Mouse (Mus musculus): ENCODE measurements at regions not wholly inside any gene's neighbourhood (a gene's known extent, or its start where the extent isn't known, plus 50 kb on each side); places are given as distances from the start of the nearest gene placed in this dataset.

GRCm38 (mm10) chr12:16191803-16192389 is 375.2 kb upstream of the Trib2 start:
- no peak for DNase-seq (ENCODE audit: extremely low spot score, low read depth, low spot score)

- DNase-seq (ENCODE audit: extremely low spot score, low read depth, low spot score): no peak
Measured at GRCm38 (mm10) chr12:16190706-16191105, 374.0 kb upstream of the Trib2 start.

DNA sequence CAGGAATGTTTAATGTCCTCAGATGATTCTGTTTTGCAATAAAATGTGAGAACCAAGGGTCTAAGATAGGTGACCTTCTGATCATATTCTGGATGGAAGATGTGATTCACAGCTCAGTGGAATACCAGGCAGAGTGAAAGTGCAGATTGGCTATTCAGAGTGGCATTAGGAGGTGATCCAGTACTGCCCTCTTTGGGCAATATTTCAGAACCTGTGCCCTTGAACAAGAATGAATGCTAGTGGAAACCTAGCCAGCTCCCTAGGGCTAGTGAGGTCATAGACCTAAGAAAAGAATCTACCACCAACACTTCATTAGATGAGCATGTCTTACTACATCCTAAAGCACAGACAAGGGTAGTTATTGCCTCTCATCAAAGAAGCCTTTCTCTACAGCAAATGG is 372.7 kb upstream of the Trib2 start:
- no peak for DNase-seq (ENCODE audit: extremely low spot score, low read depth, low spot score)

DNA sequence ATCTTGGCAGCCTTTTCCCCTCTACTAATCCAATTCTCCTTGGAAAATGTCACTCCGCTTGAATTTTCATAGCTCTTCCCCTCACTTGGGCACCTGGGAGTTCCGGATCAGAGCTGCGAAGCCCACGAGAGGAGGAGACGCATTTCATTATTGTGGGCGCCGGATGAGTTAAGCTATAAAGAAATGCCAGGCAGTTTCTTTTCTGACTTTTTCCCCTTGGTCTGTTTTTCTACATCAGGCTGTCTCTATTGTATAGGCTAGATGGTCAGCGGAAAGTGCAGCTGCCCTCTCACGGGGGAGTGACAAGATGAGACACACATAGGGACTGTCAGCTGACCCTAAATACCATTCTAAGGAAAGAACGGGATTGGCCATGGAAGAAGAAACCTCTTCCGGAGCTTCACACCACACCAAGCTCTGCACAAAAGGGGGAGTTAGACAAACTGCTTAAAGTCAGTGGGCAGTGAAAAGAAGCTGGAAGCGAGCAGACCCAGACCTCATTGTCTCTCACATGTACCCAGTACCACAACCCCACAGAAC is 369.3 kb upstream of the Trib2 start:
- no peak for DNase-seq (ENCODE audit: extremely low spot score, low read depth, low spot score)

- no peak for DNase-seq (ENCODE audit: extremely low spot score, low read depth, low spot score)
Measured at GRCm38 (mm10) chr12:16185431-16185923, 368.8 kb upstream of the Trib2 start.

GRCm38 (mm10) chr12:16183055-16183454 is 366.3 kb upstream of the Trib2 start:
- DNase-seq (ENCODE audit: extremely low spot score, low read depth, low spot score): no peak

DNA sequence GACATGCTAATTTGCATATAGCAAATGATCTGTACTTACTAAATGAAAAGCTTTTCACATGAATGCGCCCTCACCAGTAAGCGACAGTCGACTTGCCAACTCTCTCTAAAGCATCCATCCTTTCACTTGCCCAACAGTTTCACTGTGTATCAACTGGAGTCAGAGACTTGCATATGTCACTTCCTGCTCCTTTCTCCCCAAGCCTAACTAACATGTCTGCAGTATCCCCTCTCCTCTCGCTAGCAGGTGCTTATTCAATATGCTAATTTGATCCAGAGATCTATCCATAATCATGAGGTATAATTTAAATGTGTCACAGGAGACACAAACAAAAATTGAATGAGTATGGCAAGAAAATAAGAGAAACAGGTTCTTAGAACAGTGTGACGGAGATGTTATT is 364.9 kb upstream of the Trib2 start:
- no peak for DNase-seq (ENCODE audit: extremely low spot score, low read depth, low spot score)

GRCm38 (mm10) chr12:16179897-16180296 is 363.2 kb upstream of the Trib2 start:
- DNase-seq (ENCODE audit: extremely low spot score, low read depth, low spot score): no peak

- DNase-seq (ENCODE audit: extremely low spot score, low read depth, low spot score): no peak
Measured at GRCm38 (mm10) chr12:16176326-16176725, 359.6 kb upstream of the Trib2 start.

DNA sequence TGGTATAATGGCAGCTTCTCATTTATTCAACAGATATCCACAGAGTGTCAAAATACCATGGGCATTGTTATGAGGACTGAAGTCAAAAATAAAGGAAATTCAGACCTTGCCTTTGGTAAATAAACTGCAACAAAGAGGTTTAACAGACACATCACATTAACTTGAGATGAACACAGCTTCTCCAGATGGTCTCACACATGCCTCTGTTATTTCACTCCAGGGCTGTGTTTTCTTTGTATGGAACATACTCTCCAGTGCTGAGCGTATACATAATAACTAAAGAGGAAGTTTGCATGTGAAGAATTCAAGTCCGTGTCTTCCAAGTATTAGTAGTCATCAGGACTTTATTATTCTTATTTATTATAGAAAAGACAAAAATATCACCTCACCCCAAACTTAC is 355.5 kb upstream of the Trib2 start:
- DNase-seq (ENCODE audit: extremely low spot score, low read depth, low spot score): no peak

DNA sequence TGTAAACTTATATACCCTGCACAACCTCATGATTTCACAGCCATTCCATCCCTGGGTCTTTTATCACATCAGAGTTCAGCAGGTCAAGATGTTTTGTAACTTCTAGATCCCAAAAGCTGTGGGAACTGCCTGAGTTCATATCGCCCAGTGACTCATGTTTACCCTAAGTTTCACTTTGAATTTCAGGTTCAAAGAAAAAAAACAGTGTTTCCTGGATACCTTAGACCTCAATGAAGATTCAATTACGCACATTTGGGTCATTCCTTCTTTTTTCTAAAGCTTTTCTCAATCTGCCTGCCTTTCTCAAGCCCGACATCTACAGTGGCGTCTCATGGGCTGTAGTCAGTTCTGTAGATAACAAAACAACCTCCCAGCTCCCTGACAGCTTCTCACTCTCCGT is 354.9 kb upstream of the Trib2 start:
- DNase-seq (ENCODE audit: extremely low spot score, low read depth, low spot score): no peak

GRCm38 (mm10) chr12:16169781-16170535 is 353.2 kb upstream of the Trib2 start:
- no peak for DNase-seq (ENCODE audit: extremely low spot score, low read depth, low spot score)

- DNase-seq (ENCODE audit: extremely low spot score, low read depth, low spot score): no peak
Measured at GRCm38 (mm10) chr12:16167793-16168343, 351.1 kb upstream of the Trib2 start.

- no peak for DNase-seq (ENCODE audit: extremely low spot score, low read depth, low spot score)
Measured at GRCm38 (mm10) chr12:16165126-16165525, 348.4 kb upstream of the Trib2 start.

GRCm38 (mm10) chr12:16161947-16162346 is 345.2 kb upstream of the Trib2 start:
- no peak for DNase-seq (ENCODE audit: extremely low spot score, low read depth, low spot score)

DNA sequence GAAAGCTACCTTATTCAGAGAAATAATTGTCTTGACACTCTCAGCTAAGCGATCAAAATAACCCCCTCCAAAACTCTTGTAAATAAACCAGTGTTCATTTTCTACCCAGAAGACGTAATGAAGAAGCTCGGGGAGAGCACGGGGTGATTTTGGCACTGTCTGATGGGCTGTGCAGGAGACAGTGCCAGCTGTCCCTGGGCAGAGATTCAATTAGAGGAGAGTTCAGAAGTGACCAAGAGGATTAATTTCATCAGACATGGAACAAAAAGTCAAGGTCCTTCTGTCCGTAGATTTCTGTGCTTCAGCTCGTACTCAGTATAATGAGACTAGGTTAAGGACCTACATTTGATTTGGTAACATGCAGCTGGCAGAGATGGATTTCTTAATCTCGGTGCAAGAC is 341.2 kb upstream of the Trib2 start:
- no peak for DNase-seq (ENCODE audit: extremely low spot score, low read depth, low spot score)

- no peak for DNase-seq (ENCODE audit: extremely low spot score, low read depth, low spot score)
Measured at GRCm38 (mm10) chr12:16155791-16156558, 339.3 kb upstream of the Trib2 start.

DNA sequence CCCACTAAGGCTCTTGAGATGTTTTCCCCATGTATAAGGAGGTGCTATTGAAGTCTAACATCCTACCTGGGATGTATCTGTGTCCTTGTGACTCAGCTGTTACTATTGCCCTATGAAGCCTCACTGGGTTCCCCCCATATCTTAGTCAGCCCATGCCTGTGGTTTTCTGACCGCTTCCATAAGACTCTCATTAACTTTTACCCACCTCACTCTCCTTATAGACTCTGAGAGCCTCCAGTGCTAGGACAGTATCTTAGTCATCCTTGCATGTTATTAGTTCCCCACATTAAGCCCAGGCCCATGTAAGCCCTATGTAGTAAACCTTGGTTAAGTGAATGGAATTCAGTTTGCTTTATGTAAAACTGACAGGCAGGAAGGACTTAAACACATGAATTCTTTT is 337.5 kb upstream of the Trib2 start:
- DNase-seq (ENCODE audit: extremely low spot score, low read depth, low spot score): no peak

DNA sequence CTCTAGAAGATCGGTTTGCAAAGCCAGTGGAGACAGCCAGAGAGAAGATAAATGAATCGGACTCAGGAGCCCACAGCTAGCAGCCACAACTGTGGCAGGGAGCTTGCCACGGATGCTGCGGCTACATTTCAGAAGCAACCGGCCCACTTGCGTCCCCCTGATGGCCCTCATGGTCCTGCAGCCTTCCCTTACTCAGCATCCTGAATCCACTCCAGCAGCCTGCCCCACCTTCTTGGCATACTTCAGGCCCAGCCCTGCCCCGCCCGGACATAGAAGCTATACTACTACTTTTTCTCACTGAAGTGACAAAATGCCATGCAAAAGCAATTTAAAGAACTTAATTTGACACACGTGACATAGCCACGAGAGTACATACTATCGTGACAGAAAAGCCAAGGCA is 335.4 kb upstream of the Trib2 start:
- DNase-seq (ENCODE audit: extremely low spot score, low read depth, low spot score): no peak

GRCm38 (mm10) chr12:16151170-16151702 is 334.5 kb upstream of the Trib2 start:
- no peak for DNase-seq (ENCODE audit: extremely low spot score, low read depth, low spot score)

- DNase-seq (ENCODE audit: extremely low spot score, low read depth, low spot score): no peak
Measured at GRCm38 (mm10) chr12:16146919-16147318, 330.2 kb upstream of the Trib2 start.

All from hindlimb bud, embryonic 11.5 days (tissue).